Mouse (Mus musculus): Measurements from ENCODE around the gene Btbd11.

GRCm38 (mm10) chr10:85338733-85339132, 47.9 kb upstream of the Btbd11 start:
- TF ChIP-seq CTCF (IDR thresholded peaks at IDR 0.05; ENCODE audit: extremely low read depth, insufficient read depth, insufficient read length, insufficient replicate concordance) (no peak), POLR2A (IDR thresholded peaks at IDR 0.05; ENCODE audit: low read depth, low read length) (no peak)

Measured in spleen, adult 2 months (tissue).